Mouse (Mus musculus) cerebellum, postnatal 36 days (tissue): ENCODE data around the gene Gnaz.

Experiments used
- DNase-seq, 2 experiments: peaks; one replicate each; pipeline ENCODE4 v3.0.0; 2021 to 2022; ENCODE audit warnings: mixed read lengths in 2 of 2

Gnaz gene

DNA sequence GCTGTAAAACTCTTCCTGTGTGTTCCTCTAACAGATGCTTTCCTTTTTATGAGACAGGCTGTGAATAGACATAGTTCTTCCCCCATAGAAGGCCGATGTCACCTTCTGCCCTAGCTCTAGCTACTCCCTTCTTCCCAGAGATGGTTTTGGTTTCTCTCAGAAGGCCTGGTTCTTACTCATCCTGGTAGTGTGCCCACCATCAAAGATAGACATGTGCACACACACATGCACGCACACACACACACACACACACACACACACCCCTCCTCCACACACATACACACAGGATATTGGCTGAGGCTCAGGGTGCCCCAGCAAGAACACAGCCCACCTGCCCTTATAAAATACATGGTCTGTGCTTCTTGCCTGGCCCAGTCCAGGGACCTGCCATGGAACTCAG lies 2.3 kb downstream of the Gnaz start:
- DNase-seq: no peak

DNA sequence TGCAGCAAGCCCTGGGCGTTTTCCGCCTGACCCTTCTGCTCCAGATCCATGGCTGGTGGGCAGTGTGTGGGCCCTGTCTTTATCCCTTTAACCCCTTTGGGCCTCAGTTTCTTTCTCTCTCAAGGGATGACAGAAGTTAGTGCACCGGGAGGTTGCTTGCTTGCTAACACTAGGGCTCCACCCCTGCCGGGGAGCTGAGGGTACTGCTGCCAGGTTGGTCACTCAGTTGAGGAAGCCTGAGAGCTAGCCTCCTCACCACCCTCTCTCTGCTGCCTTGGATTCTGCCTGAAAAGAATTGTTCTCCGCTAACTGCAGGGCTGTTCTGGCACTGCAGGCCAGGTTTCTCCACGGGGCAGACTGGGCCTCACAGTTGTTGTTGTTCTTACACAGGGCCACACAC lies 6.0 kb downstream of the Gnaz start:
- DNase-seq: no peak

- DNase-seq: no peak
Measured at GRCm38 (mm10) chr10:74975626-74976025, 8.6 kb downstream of the Gnaz start.

DNA sequence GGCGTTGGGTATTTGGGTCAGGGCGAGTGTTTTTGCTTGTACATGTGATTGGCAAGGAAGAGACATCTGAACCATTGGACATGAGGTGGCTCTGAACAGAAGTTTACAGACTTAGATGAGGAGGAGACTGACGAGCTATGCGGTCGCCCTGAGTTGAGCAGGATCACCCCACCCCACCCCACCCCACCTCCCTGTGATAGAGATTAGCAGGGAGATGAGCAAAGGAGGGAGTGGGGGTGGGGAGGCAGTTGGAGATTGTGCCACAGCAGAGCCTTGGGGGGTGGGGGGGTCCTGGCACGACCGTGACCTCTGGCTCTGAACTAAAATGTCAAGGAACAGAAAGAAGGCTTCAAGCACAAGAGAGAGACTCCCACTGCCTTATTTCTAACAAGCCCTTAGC lies 9.5 kb downstream of the Gnaz start:
- DNase-seq: no peak

DNA sequence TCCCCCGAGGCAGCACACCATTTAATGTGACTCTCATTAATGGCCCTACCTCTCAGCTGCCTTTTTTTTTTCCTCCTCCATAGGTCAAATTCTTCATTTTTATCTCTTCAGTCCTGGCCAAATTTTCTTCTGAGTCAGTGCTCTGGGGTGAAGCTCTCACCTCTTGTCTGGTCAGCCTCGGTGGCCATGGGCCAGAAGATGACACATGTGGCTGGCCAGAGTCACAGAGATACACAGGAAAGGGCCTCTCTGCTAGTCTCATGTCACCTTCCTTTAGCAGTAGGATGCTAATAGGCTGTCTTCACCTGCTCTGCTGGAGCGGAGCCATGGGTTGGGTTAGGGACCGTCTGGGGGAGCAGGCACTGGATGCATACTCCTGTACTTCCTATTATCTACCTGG lies 11.1 kb downstream of the Gnaz start:
- DNase-seq: peak; percentile 26 to 35

DNA sequence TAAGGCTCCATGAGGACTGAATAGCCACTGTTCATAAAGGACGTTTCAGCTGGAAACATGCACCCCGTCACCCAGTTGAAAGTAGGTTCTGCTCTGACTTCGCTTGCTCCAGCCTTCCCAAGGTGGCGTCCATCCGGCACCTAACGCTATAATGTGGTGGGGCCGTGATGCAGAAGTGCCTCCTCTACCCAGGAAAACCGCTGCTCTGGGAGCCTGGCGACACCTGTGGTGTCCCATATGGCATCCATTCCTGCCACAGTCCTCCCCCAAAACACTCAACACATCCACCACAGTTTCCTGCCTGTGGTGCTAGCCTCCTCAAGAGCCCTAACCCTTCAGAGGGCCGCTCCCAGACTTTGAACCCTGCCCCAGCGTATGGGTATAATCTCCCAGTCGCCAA lies 14.2 kb downstream of the Gnaz start:
- no peak for DNase-seq

DNA sequence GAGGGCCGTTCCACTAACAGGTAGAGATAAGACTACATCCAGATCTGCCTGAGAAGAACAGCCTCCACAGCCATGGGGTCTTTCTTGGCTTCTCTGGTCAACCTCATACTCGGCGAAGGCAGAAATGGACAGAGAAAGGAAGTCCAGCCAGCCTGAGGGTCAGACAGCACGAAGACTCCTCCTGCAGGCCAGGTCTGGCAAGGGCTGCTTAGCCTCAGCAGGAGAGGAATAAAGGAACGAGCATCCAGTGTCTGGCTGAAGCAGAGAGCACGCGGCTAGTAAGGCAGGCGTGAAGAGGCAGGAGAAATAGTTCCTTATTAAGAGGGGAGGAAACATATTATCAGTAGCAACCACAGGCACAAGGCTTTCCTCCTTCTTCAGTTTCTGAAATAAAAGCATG lies 16.2 kb downstream of the Gnaz start:
- peak in 1 of 2 experiments; percentile 38 for DNase-seq

DNA sequence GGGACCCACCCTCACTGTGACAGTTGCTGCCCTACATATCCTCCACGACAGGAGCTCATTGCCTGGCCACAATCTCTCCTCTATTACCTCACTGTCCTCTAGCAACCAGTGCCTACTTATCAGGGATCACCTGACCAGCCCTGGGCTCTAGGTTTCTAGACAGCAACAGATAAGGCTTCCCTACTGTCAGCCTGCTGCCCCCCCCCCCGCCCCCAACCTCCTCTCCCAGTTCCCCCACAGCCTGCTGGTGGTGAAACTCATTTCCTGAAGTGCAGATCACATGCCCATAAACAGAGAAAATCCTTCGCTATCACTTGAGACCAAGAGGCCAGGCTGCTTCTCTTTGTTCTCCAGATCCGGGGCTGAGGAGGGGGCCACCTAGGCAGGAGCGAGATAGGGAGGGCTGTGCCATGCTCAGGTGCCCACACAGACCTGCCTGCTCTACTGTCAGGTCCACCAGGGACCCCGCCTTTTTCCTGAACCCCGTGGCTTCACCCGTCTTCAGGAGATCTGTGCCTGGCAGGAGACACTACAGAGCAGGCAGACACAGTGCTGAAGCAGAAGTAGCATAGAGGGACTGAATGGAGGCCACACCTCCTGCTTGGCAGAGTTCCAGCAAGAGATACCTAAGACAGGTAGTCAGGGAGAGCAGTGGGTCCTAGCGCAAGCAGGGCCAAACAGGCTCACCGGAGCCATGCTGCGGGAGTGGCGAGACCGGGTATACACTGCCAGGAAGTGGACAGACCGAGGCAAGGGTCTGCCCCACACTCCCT lies 20.9 kb downstream of the Gnaz start:
- no peak for DNase-seq

DNA sequence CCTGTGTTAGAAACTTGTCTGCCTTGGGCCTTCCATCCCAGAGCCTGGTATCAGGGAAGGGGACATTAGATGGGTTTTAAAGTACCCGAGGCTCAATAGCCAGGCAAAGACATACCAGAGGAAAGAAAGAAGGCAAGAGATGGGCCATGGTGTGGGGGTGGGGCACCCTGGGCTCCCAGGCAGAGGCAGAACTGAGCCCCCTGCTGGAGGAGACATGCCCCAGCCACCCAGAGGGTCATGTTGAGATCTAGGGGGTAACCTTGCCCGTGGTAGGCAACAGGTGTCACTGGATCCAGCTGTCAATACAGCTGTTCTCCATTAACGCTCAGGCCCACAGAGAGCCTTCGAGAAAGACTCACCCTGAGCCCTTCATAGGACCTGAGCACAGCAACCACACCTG lies 22.8 kb downstream of the Gnaz start:
- no peak for DNase-seq

DNA sequence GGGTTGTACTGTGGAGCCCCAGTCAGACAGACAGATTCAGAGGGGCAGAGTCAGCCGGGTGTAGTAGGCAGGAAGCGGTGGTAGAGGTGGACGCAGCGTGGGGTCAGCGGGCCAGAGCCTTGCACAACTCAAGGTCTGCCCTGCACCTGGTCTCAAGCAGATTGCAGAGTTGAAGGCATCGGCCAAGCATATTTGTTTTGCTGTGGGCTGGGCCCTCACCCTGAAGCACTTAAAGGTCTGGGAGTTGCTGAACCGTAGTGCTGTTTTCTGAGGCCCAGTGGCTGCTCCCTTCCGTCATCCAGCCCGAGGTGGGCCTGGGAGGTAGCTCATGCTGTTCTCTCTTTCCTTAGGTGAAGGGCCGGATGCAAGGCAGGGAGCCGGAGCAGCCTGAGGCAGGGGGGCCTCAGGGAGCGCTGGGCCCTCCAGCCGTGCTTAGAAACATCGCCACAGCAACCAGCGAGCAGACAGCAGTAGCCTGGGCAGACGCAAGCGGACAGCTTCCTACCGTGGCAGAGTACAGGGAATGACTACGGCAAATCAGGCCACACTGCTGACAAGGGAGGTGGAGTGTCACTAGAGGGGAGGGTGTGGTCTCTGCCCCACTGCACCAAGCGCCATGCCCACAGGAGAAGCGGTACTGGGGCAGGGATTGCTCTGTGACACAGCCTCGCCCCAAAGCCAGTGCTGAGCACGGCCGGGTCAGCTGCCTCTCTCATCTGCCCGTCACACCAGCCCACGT lies 23.8 kb downstream of the Gnaz start:
- DNase-seq: no peak

DNA sequence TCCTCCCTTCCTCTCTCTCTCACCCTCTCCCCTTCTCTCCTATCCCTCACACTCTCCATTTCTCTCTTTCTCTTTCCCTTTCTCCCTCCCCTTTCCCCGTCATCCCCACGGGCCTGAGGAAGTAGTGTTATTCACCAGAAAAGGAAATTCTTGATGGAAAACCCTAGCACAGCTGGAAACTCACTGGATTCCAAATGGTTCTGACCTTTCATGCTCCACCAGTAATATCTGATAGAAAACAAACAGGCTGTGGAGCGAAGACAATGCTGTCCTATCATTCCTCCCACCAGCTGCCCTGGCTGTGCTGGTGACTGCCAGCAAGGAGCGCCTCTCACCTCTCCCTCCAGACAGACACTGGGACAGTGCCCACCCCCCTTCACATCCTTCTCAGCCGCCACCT lies 27.9 kb downstream of the Gnaz start:
- no peak for DNase-seq

DNA sequence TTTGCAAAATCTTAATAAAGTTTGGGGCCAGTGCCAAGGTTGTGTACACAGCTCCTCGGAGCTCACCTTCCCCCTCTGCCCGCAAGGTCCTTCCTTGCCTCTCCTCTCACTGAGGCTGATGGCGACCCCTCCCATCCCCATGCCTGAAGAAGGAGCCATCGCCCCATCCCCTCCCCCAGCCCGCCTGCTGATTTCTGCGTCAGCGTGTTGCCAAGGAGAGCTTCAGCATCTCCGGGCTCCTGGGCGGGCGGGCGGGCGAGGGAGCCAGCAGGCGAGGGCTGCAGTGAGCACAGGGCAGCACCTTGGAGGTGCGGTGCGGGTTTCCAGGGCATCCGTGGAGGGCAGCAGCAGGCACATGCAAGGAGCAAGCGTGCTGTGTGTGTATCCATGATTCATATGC lies 28.4 kb downstream of the Gnaz start:
- no peak for DNase-seq

DNA sequence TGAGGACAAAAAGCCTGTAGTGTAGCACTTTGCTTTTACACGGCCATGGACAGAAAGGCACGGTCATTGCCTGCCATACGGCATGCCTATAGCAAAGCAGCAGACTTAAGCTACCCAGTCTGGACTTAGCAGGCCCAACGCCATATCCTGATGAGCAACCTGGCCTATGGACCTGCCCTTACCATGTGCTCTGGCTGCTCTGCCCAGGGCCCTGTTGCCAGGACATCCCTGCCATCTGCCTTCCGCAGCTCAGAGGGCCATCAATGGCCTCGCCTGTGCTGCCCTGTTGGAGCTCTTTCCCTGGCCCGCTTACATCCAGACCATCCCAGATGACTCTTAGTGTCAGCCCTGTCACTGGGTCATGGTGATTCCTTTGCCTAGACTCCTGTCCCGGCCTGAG lies 34.4 kb downstream of the Gnaz start:
- DNase-seq: peak; percentile 73 to 81

DNA sequence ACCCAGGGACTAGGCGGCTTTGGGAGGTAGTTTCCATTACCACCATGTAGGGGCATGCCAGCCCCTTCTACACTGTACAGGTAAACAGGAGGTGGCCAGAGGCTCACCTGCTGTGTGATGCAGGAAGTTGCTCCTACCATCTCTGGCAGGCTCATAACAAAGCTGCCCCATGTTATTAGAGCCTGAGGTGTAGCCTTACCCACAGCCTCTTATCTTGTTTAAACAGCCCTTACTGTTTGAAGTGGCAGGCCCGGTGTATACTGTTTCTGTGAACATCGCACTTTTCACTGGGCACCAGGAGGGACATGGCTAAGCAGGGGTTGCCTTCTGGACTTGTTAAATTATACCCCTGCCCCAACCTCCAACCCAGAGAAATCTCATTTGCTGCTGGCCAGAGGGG lies 37.1 kb downstream of the Gnaz start:
- no peak for DNase-seq

DNA sequence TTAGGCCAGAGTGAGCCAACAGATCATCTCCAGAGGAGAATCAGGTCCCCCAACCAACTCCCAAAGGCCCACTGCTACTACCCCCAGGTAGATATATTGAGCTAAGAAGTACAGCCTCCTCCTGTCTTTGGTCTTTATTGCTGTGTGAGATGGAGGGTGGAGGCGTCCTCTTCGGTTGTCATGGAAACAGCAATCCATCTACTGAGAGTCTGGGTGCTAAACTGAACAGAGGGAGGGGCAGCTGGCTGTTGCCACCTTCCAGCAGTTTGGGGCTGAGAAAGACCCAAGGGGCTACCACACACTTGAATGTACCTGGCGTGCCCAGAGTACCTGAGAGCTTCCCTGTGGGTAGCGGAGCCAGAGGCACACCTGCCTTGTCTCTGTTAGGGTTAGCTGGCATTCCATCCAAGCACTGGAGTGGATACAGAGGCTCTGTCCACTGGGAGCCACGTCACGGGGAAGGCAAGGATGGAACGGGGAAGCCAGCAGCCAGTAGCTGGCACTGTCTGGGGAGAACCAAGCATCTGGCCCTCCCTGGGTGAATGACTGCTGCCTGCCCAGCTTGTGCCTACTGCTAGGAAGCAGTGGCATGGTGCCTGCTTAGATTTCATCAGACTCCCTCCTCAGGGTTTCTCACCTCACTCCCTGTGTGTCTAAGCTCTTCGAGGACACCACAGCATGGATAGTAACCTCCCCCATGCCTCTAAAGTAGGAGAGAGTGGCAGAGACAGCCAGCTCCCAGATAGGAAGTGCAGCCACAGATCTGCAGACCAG lies 40.1 kb downstream of the Gnaz start:
- no peak for DNase-seq

DNA sequence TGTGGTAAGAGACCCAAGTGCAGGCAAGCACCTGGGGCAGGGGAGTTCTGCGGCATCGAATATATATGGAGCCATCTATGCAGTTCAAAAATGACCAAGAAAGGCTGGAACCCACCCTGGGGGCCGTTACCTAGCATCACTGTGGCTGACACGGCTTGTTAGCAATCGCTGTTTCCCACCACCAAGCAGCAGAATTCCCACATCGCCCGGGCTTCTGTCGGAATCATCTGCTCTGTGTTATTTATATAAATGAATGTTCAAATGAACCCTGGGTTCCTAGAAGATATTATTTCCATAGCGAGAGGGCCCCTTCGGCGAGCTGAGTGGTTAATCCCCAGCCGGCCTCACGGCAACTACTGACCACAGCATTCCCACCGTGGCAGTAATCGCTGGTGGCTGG lies 43.7 kb downstream of the Gnaz start:
- no peak for DNase-seq

DNA sequence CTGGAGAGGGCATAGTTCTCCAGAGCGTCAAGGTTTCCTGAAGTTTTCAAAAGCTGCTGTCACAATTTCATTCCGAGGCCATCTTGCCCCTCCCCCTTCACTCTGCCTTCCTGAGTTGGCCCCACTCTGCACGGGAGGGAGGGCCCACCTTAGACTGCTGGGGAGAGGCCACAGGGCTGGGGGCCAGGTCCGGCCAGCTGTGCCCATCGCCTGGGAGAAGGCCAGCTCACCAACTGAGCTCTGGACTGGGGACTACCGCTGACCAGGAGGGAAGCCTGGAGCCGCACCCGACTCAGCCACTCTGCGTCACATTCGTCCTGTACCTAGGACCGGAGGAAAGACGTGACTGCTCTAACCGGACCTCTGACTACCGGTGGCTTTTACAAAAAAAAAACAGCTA lies 48.5 kb downstream of the Gnaz start:
- DNase-seq: no peak

DNA sequence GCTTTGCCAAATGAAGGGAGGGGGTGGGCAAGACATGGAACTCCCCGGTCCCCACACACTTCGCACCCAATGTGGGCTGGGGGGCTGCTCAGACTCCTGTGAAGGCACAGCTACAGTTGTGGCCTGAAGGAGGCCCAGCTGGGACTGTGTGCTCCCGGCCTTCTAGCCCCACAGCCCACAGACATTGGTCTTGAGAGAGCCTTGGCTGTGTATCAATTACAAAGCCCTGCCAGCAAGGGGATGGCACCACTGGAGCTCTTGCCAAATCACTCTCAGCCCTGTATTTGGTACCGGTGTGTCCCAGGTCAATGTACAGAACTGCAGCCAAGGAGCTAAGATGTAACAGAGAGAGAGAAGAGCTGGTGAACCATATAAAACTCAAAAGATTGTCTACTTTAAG lies 49.5 kb downstream of the Gnaz start:
- DNase-seq: no peak

DNA sequence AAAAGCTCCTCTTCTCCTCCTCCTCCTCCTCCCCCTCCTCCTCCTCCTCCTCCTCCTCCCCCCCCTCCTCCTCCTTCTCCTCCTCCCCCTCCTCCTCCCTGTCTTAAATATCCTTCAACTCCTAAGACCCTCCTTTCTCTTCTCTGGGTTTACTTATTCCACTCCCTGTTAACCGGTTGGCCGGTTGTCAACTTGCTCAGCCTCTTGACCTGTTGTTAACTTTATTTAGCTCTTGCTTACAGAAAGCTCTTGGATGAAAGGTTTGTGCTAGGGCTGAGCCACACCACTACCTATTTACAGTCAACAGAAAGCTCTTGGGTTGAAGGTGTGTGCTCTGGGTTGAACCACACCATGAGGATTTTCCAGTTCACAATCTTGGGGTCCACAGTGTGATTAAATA lies 53.3 kb downstream of the Gnaz start:
- no peak for DNase-seq

DNA sequence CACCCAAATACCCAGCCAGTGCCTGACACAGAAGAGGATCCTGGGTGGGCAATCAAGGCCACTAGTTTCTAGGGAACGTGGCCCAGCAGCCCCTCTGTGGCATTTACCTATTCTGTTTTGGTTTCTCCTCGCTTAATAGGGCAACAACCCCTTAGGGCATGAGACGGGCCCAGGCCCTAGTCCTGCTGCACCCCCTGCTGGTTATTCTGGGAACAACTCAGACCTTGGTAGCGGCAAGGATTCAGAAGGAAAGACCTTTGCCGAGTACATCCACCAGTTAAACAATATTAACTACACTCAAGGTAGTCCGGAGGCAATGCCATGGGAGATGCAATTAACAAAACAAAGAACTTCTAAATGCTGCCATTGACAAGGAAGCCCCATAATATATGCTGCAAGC lies 54.2 kb downstream of the Gnaz start:
- DNase-seq: peak; percentile 86 to 88

GRCm38 (mm10) chr10:75026491-75026890 lies 59.5 kb downstream of the Gnaz start:
- DNase-seq: no peak

DNA sequence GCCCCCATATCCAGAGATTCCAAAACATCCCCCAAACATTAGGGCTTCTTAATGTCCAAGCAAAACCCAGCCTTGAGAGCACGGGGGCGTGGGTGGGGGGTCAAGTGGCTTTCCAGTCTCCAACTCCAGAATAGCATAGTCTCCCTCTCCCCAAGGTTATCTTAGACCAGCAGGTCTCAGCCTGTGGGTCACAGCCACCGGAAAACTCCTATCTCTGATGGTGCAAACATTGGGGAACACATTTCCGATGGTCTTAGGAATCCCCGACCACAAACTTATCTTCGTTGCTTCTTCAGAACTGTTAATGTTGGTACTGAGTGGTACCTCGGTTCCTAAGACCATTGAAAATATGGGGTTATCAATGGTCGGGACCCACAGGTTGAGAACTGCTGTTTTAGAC lies 61.8 kb downstream of the Gnaz start:
- DNase-seq: no peak

- DNase-seq: no peak
Measured at GRCm38 (mm10) chr10:75029677-75030076, 62.7 kb downstream of the Gnaz start.

GRCm38 (mm10) chr10:75030234-75030633 lies 63.3 kb downstream of the Gnaz start:
- DNase-seq: no peak
